Mouse (Mus musculus) heart, postnatal 0 days (tissue): ENCODE data around the gene Exoc4. TPM values are rescaled to one million over a fixed set of nuclear protein-coding genes. Genes with fewer than 3 reads are reported as not detected.

Source experiments
- ATAC-seq: fragments of 200-750 bp; cut with Nextera tagmentation; 2 replicates; pipeline ENCODE4 v1.8.0; 2017; ENCODE audit warnings: low read depth, moderate number of reproducible peaks, moderate library complexity; ENCODE audit not compliant: insufficient read depth
- DNase-seq: peaks from one replicate; pipeline ENCODE4 v3.0.0-alpha.2; 2016; ENCODE audit warnings: low spot score
- H3K27ac ChIP-seq: fragments of 300-500 bp; sonication (generic); 2 replicates; pipeline ENCODE4 v1.5.1; 2014; ENCODE audit warnings: low read depth, mild to moderate bottlenecking
- H3K27me3 ChIP-seq: fragments of 300-500 bp; sonication (generic); 2 replicates; pipeline ENCODE4 v1.6.1; 2014; ENCODE audit warnings: low read length, mixed read lengths; ENCODE audit not compliant: control insufficient read depth, insufficient read depth
- H3K36me3 ChIP-seq: fragments of 300-500 bp; sonication (generic); replicated peaks from 2 replicates; pipeline ENCODE4 v1.6.1; 2014; ENCODE audit warnings: low read length, mixed read lengths; ENCODE audit not compliant: control insufficient read depth, insufficient read depth
- H3K4me1 ChIP-seq: fragments of 300-500 bp; sonication (generic); 2 replicates; pipeline ENCODE4 v1.6.1; 2014; ENCODE audit warnings: antibody characterized with exemption; ENCODE audit not compliant: control insufficient read depth, insufficient read depth
- H3K4me2 ChIP-seq: fragments of 300-500 bp; sonication (generic); 2 replicates; pipeline ENCODE4 v1.6.1; 2014; ENCODE audit warnings: low read depth, mild to moderate bottlenecking, low read length, moderate library complexity
- H3K4me3 ChIP-seq: fragments of 300-500 bp; sonication (generic); 2 replicates; pipeline ENCODE4 v1.5.1; 2014; ENCODE audit warnings: low read depth, low read length
- H3K9ac ChIP-seq: fragments of 300-500 bp; sonication (generic); replicated peaks from 2 replicates; pipeline ENCODE4 v1.6.1; 2014; ENCODE audit warnings: low read depth, low read length, mixed read lengths
- H3K9me3 ChIP-seq: fragments of 300-500 bp; sonication (generic); replicated peaks from 2 replicates; pipeline ENCODE4 v1.6.1; 2016; ENCODE audit warnings: low read length; ENCODE audit not compliant: control insufficient read depth
- CTCF ChIP-seq: IDR thresholded peaks from 2 replicates; pipeline ENCODE4 v1.5.1; 2016; ENCODE audit warnings: antibody characterized with exemption, control low read depth, low read depth
- EP300 ChIP-seq: IDR thresholded peaks from 2 replicates; pipeline ENCODE4 v1.6.1; 2016; ENCODE audit warnings: antibody characterized with exemption, low read depth
- WGBS: fragments of 180-500 bp; shearing (Covaris S2); extraction: QIAGEN DNeasy Blood & Tissue Kit; methylation state at CpG from one replicate; pipeline ENCODE4 v1.1.7; 2014; 5-methylcytosine and 5-hydroxymethylcytosine counted together
- polyA plus RNA-seq: library from polyadenylated mRNA; unstranded; fragments of >200 nt; fragmentation: Nextera tagmentation; extraction: Ambion mirVana; gene quantifications from 2 replicates; pipeline ENCODE4 v1.2.1, GENCODE M21; 2015
- total RNA-seq: library from RNA; depleted of rRNA; stranded (reverse); fragments of >200 nt; gene quantifications from 2 replicates; pipeline ENCODE4 v1.2.3, GENCODE M21; 2014; ENCODE audit warnings: low replicate concordance; rRNA removed

Exoc4 gene
- total and polyA plus RNA-seq, 2 experiments from 2014 or later = 15.8 to 54.6 TPM

GRCm38 (mm10) chr6:33999530-33999929 is 750.6 kb downstream of the Exoc4 start:
- TF ChIP-seq EP300 (no peak), CTCF (no peak)
- DNase-seq (no peak), ATAC-seq (no peak)
- Histone ChIP-seq H3K9me3 (no peaks in the 10 kb centered on the region), H3K4me1 (no peaks in the 10 kb centered on the region), H3K9ac (no peak overlapping the region), H3K4me2 (no peak overlapping the region), H3K36me3 (no peaks in the 10 kb centered on the region), H3K27me3 (no peaks in the 10 kb centered on the region), H3K27ac (no peak overlapping the region), H3K4me3 (no peak overlapping the region)
- WGBS = 40% methylated on average over 7 of the region's 7 CpGs

- H3K9ac ChIP-seq = no peak overlapping the region
- WGBS = 78% methylated on average over 7 of the region's 7 CpGs
- H3K27ac ChIP-seq = no peak overlapping the region
- no peak overlapping the region for H3K4me2 ChIP-seq
- ATAC-seq (no peak), DNase-seq (no peak)
- no peak overlapping the region for H3K4me3 ChIP-seq
- TF ChIP-seq EP300 (no peak), CTCF (no peak)
- H3K4me1 ChIP-seq = no peaks in the 10 kb centered on the region
- no peaks in the 10 kb centered on the region for H3K9me3 ChIP-seq
- H3K27me3 ChIP-seq = no peaks in the 10 kb centered on the region
- H3K36me3 ChIP-seq = no peaks in the 10 kb centered on the region
Measured at GRCm38 (mm10) chr6:34000644-34001043, 751.8 kb downstream of the Exoc4 start.

- ATAC-seq (no peak), DNase-seq (no peak)
- Histone ChIP-seq H3K9me3 (no peaks in the 10 kb centered on the region), H3K9ac (no peak overlapping the region), H3K27ac (no peak overlapping the region), H3K4me1 (no peaks in the 10 kb centered on the region), H3K4me3 (no peak overlapping the region), H3K4me2 (no peak overlapping the region), H3K36me3 (no peaks in the 10 kb centered on the region), H3K27me3 (no peaks in the 10 kb centered on the region)
- no peak for TF ChIP-seq EP300
- no peak for TF ChIP-seq CTCF
- WGBS = 52% methylated on average over 1 of the region's 1 CpGs
Measured at GRCm38 (mm10) chr6:34003033-34003432, 754.1 kb downstream of the Exoc4 start.

GRCm38 (mm10) chr6:34013469-34013868 is 764.6 kb downstream of the Exoc4 start:
- Histone ChIP-seq H3K4me1 (no peaks in the 10 kb centered on the region), H3K36me3 (no peaks in the 10 kb centered on the region), H3K27me3 (no peaks in the 10 kb centered on the region), H3K9me3 (peaks cover 5% of the 10 kb centered on the region), H3K4me3 (no peak overlapping the region), H3K27ac (no peak overlapping the region), H3K4me2 (no peak overlapping the region), H3K9ac (no peak overlapping the region)
- WGBS = 71% methylated on average over 6 of the region's 6 CpGs
- ATAC-seq (no peak), DNase-seq (no peak)
- TF ChIP-seq EP300 (no peak), CTCF (no peak)

Other genes with a start within 250 kb of the Exoc4 start
- 285 and 314 TPM in 2 replicates for gene Chchd3, start 188.8 kb upstream of the Exoc4 start, total RNA-seq
- gene Chchd3, start 188.8 kb upstream of the Exoc4 start, polyA plus RNA-seq = 332 and 347 TPM in 2 replicates